Mouse (Mus musculus): ENCODE data around the gene Mtm1.

The Mtm1 gene

DNA sequence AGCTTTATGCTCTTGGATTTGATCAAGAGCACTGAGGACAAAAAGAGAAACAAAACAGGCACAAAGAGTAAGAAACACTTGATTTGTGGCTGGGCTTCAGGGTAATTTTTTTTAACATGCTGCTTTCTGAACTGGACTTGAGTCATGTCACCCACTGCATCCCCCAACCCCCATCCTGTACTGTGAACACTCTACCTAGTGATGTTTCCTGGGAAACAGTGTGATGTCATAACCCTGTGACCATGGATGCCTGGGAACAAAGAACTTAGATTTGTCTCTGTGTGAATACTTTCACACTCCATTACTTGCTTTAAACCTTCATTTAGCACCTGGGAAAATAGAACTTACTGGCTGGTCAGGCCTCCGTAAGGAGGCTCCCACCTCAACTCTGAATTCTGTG, at the start of gene Mtm1:
Gene Mtm1, plus strand, starts transcription at position 301 of the 400 bp plus-strand sequence.
- DNase-seq (ENCODE audit: low spot score), result no peak

GRCm38 (mm10) chrX:71181526-71181925, 29.0 kb upstream of the Mtm1 start:
- DNase-seq (ENCODE audit: low spot score), result no peak

GRCm38 (mm10) chrX:71183671-71184070, 26.9 kb upstream of the Mtm1 start:
- no peak for DNase-seq (ENCODE audit: low spot score)

GRCm38 (mm10) chrX:71186396-71186795, 24.2 kb upstream of the Mtm1 start:
- no peak for DNase-seq (ENCODE audit: low spot score)

- no peak for DNase-seq (ENCODE audit: low spot score)
Measured at GRCm38 (mm10) chrX:71204776-71205175, 5.8 kb upstream of the Mtm1 start.

DNA sequence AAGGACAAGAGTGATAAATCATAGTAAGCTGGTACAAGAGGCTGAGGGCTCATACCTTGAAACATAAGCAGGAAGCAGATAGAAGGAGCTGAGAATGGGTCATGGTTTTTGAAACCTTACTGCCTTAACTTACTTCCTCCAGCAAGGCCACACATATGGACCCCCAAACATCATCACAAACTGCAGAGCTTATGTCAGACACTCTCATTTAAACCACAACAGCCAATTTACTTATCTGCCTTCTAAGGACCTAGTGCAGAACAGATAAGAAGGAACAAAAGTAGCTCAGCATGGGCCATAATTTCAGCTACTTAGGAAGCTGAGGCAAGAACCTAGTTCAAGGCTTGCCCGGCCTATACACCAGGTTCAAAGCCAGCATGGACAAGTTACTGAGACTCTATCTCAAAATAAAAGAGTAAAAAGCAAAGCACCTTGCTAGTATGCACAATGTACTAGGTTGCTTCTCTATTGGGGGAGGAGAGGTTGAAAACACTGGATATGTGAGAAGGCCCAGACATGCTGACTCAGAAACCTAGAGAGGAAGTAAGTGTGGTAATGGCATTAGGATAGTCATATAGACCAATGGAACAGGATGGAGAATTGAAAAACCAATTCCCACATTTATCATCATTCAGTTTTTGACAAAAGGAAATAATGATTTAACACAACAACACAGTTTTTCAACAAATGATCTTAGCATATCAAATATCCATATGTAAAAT, 4.6 kb upstream of the Mtm1 start:
- no peak for DNase-seq (ENCODE audit: low spot score)

DNA sequence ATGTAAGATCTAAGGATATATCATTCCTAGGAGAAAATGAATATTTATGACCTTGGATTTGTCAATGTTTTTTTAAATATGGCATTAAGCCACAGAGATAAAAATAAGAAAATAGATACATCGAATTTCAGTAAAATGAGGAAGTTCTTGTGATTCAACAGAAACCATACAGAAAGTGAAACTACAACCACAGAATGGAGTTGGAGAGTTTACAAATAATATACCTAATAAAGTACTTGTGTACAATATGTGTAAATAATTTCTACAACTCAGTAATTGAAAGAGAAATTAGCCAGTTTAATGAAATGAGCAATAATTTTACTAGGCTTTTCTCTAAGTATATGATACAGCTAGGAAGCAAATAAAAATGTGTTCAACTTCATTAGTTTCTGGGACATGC, 4.0 kb upstream of the Mtm1 start:
- no peak for DNase-seq (ENCODE audit: low spot score)

- DNase-seq (ENCODE audit: low spot score), result no peak
Measured at GRCm38 (mm10) chrX:71212911-71213310, 2.3 kb downstream of the Mtm1 start.

DNA sequence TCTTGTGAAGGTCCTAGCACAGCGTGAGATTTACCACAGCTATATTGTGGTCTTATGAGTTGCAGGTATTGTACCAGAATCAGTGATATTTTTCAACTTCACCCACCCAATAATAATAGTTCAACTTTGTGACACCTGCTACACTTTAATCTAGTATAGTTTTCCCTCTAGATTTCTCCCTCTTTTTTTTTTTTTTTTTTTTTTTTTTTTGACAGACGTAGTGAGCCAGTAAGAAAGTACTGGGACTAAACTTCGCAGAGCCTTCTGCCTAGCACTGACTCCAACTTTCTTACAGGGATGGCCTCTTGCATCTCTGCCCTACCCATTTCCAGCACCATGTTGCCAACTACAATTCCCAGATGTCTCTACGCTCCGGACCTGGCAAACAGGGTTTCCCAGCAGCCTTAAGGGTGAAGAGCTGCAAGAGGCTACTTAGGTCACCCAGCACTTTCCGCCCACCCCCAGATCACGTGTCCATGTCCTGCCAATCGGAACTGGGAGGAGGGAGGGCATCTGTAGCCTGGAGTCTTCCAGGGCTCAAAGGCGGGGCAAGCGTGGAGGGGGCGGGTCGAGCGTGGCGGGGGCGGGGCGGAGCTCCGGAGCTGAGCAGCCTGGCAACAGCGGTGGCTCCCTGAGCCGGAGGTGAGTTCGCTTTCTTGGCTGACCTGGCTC, 4.0 kb downstream of the Mtm1 start:
- DNase-seq (ENCODE audit: low spot score), result peak; percentile 81

GRCm38 (mm10) chrX:71215113-71215708, 4.6 kb downstream of the Mtm1 start:
- DNase-seq (ENCODE audit: low spot score), result peak; percentile 17

DNA sequence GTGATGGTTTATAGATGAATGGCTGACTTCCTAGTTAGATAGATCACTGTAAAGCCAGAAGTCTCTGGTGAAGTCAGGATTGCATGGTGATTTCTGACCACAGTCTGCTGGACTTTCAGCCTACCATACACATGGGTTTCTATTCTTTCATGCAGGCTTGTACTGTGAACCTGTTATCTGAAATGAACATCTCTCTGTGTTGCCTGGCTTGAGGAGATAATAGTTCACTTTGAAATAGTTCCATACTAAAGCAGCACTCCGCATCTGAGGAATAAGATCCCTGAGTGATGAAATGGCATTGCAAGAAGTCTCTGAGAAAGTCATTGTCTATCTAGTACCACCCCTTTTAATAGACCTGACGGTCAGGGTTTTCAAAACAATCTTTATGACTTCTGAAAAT, 6.3 kb downstream of the Mtm1 start:
- no peak for DNase-seq (ENCODE audit: low spot score)

- DNase-seq (ENCODE audit: low spot score), result no peak
Measured at GRCm38 (mm10) chrX:71218853-71219252, 8.3 kb downstream of the Mtm1 start.

- DNase-seq (ENCODE audit: low spot score), result no peak
Measured at GRCm38 (mm10) chrX:71220896-71221295, 10.3 kb downstream of the Mtm1 start.

DNA sequence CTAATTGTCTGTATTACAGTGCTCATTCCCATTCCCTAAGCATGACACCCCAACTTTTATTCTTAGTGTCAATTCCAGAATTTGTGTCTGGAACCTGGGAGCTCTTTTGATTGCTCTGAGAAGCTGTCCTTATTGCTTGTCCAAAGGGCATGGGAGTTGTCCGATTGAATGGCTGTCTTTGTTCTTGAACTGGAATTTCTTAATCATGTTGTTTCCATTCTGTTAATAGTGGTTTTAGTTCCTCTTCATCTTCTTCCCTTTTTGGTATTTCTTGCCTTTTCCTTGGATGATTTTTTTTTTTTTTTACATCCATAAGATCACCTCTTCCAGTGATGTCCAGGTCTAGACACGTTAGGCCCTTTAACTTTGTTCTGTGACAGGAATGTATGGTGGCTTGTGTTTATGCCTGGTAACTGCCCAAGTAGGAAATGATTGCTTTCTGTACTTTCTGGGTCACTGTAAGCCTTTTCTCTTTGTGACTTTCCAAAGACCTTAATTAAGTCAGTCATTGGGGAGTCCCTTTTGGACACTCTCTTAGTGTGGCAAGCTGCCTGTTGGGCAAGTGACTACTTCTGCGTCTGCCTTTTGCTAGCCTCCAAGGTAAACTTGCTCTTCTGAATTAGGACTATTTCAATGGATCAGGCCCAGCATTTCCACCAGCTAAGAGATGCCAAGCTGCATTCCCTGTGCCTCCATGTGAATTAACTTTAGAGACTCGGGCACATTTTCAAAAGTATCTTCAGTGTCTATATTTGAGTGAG, 12.3 kb downstream of the Mtm1 start:
- DNase-seq (ENCODE audit: low spot score), result no peak

- DNase-seq (ENCODE audit: low spot score), result no peak
Measured at GRCm38 (mm10) chrX:71226881-71227280, 16.3 kb downstream of the Mtm1 start.

- no peak for DNase-seq (ENCODE audit: low spot score)
Measured at GRCm38 (mm10) chrX:71228200-71228599, 17.6 kb downstream of the Mtm1 start.

DNA sequence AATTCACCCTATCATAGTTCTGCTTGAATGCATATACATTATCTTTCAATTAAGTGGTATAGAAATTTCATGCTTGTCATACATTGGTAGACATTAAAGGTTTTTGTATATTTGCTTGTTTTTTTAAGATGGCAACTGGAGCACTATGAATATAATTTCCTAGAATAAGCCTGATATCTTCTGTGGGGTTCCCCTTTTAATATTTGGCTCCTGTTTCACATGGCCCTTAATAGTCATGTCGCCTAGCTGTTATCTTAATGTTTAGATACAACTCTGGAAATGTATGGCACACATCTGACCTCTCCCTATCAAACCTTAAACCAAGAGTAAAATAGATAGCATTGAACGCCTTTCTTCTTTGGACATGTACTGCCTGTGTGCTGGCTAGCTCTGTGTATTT, 20.3 kb downstream of the Mtm1 start:
- DNase-seq (ENCODE audit: low spot score), result no peak

- no peak for DNase-seq (ENCODE audit: low spot score)
Measured at GRCm38 (mm10) chrX:71256422-71256821, 45.9 kb downstream of the Mtm1 start.

DNA sequence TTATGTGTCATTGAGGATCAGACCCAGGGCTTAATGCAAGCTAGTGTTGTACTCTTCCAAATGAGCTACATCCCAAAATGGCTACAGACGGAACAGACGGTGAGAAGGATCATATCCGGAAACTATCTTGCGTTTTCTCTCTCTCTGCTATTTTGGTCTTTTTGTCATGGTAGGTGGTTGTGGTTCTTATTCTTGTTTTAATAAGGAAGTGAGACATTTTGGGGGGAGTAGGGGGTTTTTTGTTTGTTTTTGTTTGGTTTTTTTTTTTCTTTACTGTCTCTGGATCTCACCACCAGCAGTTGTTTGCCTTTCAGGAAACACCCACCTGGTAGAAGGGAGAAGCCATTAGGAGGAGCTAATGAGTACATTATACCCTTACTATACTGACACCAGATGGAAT, 50.3 kb downstream of the Mtm1 start:
- no peak for DNase-seq (ENCODE audit: low spot score)

- no peak for DNase-seq (ENCODE audit: low spot score)
Measured at GRCm38 (mm10) chrX:71264316-71264715, 53.7 kb downstream of the Mtm1 start.

- no peak for DNase-seq (ENCODE audit: low spot score)
Measured at GRCm38 (mm10) chrX:71268972-71269371, 58.4 kb downstream of the Mtm1 start.

GRCm38 (mm10) chrX:71274150-71274549, 63.6 kb downstream of the Mtm1 start:
- DNase-seq (ENCODE audit: low spot score), result no peak

DNA sequence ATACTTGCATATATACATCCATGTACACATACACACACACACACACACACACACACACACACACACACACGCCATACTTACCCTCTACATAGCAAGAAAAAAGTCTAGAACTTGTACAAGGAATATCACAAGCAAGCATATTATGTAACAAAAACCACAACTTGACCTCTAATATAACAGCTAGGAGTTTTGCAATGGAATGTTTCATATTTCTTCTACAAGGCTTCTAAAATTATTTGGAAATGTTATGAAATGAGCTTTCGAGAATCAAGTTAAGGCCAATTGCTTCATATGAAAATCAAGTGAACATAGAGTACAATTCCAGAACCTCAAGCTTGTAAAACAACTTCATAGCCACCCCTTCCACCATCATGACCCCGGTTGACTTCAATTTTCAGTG, 74.9 kb downstream of the Mtm1 start:
- DNase-seq (ENCODE audit: low spot score), result no peak

Data from T-cell, adult 2 months (primary cell).